ENCODE assay signal across 21 mouse cellular contexts in genomic region chr13:56029006-56029405, GRCm38 (mm10).
"Had no signal": no experiment of that assay in that cellular context is flagged by ENCODE, and none has a peak within 500 bp of the region (broad histone marks: within the 10 kb centered on the region; RNA-seq: fewer than 3 reads in every experiment).

No protein-coding gene starts in this region.

- H3K36me3 ChIP-seq: limb, embryonic 10.5 days; limb, embryonic 13.5 days; liver, embryonic 12.5 days; liver, embryonic 15.5 days; lung, embryonic 15.5 days; midbrain, embryonic 10.5 days; midbrain, embryonic 13.5 days; stomach, embryonic 15.5 days had no signal

- H3K27me3 ChIP-seq: liver, embryonic 12.5 days; liver, embryonic 15.5 days; midbrain, embryonic 13.5 days; stomach, embryonic 15.5 days had no signal

- H3K4me3 ChIP-seq: layer of hippocampus, adult 2 months; limb, embryonic 10.5 days; limb, embryonic 13.5 days; liver, embryonic 12.5 days; liver, embryonic 15.5 days; lung, embryonic 15.5 days; megakaryocyte, embryonic 14.5 days; midbrain, embryonic 10.5 days; midbrain, embryonic 13.5 days; stomach, embryonic 15.5 days had no signal

- DNase-seq: kidney, postnatal 25 days; layer of hippocampus, adult 9-11 months; liver; lung, adult 18-20 months; lung, postnatal 10 days; lung, postnatal 36 days; right cerebral cortex, adult 18-20 months; right cerebral cortex, postnatal 14 days; right cerebral cortex, postnatal 4 days; spleen, adult 18-20 months; thymus, postnatal 25 days had no signal
